Mouse (Mus musculus) heart, postnatal 10 days (tissue): ENCODE measurements around the gene Gm11938. TPM values are rescaled to one million over a fixed set of nuclear protein-coding genes. Genes with fewer than 3 reads are reported as not detected.

ENCODE experiments used
- DNase-seq, 2 experiments: peaks; one replicate each; pipeline ENCODE4 v3.0.0; 2021
- intact Hi-C: fragments of 180-260 bp; cut with DNase I; formaldehyde crosslinking; loops from one replicate; pipeline ENCODE4 v1.15.1; 2025
- total RNA-seq, 2 experiments: library from RNA; stranded (reverse); gene quantifications; 2 replicates each; pipeline ENCODE4 v1.2.3; 2021

Gm11938 gene
- total RNA-seq, 2 experiments from 2014 or later, result not detected

GRCm38 (mm10) chr11:99574106-99574505 is 29.0 kb downstream of the Gm11938 start:
- peak; percentile 65 to 78 for DNase-seq
- intact Hi-C loops, result loop anchor here (1.0 kb wide), 1 partner anchor 110 kb away; no protein-coding TSS in a partner anchor

DNA sequence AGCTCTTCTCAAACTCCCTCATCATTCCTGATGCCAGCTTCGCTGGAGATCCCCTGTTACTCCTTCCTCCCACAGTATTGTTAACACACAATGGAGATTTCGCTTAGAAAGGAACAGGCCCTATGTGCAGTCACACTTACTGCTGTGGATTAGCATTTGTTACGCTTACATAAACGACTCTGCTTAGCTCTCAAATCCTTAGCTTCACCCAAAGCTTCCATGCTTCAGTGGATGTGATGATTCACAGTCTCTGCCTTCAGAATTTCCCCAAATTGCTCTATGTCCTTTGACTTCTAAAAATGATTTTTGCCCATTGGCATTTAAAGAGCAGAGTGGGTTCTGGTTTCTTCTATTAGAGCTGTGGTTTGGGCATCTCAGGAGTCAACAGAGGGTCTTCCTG is 29.9 kb downstream of the Gm11938 start:
- DNase-seq, result no peak
- intact Hi-C loops, result no loop called here

DNA sequence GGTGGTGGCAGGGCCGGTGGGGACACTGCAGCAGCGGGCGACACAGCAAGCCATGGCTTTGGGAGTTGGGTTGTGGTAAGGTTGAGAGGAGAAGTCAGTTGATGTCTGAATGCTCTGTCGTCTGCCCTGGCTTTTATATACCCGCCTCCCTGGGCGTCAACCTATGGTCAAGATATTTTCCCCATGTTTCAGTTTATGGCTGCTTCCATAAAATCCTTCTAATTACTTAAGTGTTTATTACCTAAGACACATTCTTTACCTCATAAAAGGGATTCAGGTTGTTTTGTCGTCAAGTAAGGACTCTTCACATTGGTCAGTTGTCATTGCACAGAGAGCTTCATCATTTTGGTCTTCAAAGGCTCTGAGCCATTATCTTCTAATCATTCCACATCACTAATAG is 36.6 kb downstream of the Gm11938 start, which contains the start of gene Krtap3-1:
Krtap3-1 (minus strand) TSS at position 101 of the 400 bp plus-strand sequence.
- intact Hi-C loops, result no loop called here
- no peak for DNase-seq

DNA sequence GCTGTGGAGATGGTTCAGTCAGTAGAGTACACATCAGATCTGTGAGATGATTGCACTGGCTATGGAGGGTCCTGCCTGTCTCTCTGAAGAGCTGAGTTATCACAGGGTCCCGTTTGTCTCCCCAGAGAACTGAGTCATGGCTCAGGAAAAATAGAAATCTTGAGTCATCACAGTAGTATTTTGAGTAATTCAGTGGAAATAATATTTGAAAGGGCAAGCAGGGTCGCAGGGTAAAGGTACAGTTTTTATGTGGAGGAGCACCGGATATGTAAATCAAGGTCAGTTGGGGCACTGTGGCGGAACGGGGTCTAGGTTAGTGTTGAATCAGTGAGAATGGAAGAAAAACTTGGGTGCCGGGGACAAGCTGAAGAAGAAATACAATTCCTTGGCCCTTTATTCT is 40.5 kb downstream of the Gm11938 start:
- intact Hi-C loops, result no loop called here
- DNase-seq, result no peak

GRCm38 (mm10) chr11:99559366-99559765 is 43.7 kb downstream of the Gm11938 start, which contains the start of gene Gm11939:
Gm11939 (minus strand) TSS chr11:99559466.
- intact Hi-C loops, result no loop called here
- no peak for DNase-seq

- no peak for DNase-seq
- intact Hi-C loops, result no loop called here
These were observed 44.9 kb downstream of the Gm11938 start for GRCm38 (mm10) chr11:99557976-99558745.

DNA sequence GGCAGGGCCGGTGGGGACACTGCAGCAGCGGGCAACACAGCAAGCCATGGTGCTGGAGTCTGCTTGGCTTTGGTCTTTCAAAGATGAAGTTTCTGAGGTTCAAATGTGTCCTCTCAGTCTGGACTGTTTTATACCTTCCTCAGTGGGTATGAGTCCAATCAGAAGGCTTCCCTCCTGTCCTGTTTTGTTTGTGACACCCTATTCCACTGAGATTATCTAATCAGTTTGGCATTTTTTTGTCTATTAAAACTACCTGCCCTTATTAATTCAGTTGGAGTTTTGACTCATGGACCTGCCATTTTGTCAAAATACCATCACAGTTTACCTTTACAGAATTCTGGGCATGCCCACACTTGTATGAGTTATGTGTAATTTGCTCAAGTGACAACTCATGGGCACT is 46.4 kb downstream of the Gm11938 start, which contains the start of gene Krtap3-2:
Krtap3-2 (minus strand) TSS at position 101 of the 400 bp plus-strand sequence.
- DNase-seq, result no peak
- intact Hi-C loops, result no loop called here

- intact Hi-C loops, result no loop called here
- DNase-seq, result no peak
These were observed 46.9 kb downstream of the Gm11938 start for GRCm38 (mm10) chr11:99556195-99556594.

Other genes starting within 250 kb of the Gm11938 start
- gene Krt28, start 228.4 kb downstream of the Gm11938 start, total RNA-seq, result not detected
- 1 to 10 TPM; 6.8 to 9.7 TPM for gene Krt10, start 213.9 kb downstream of the Gm11938 start, total RNA-seq
- gene Krt12, start 181.0 kb downstream of the Gm11938 start, total RNA-seq, result not detected
- gene Krt20, start 165.2 kb downstream of the Gm11938 start, total RNA-seq, result under 1 TPM; 0.26 to 0.30 TPM
- under 1 TPM in 1 of 2 experiments, not detected in 1; 0.17 TPM for gene Krt23, start 110.2 kb downstream of the Gm11938 start, total RNA-seq
- gene Krt39, start 82.0 kb downstream of the Gm11938 start, total RNA-seq, result not detected
- not detected for gene Krt40, start 60.1 kb downstream of the Gm11938 start, total RNA-seq
- not detected for gene Krtap3-3, start 52.4 kb downstream of the Gm11938 start, total RNA-seq
- gene Krtap3-2, start 46.5 kb downstream of the Gm11938 start, total RNA-seq, result not detected
- not detected for gene Gm11939, start 43.8 kb downstream of the Gm11938 start, total RNA-seq
- gene Krtap3-1, start 36.7 kb downstream of the Gm11938 start, total RNA-seq, result not detected
- not detected for gene Krtap1-5, start 22.3 kb downstream of the Gm11938 start, total RNA-seq
- gene Krtap1-4, start 19.7 kb downstream of the Gm11938 start, total RNA-seq, result not detected
- gene Krtap1-3, start 12.0 kb downstream of the Gm11938 start, total RNA-seq, result not detected
- not detected for gene Krtap9-3, start 5.2 kb downstream of the Gm11938 start, total RNA-seq
- not detected for gene Gm11937, start 6.9 kb upstream of the Gm11938 start, total RNA-seq
- not detected for gene Krtap2-4, start 11.5 kb upstream of the Gm11938 start, total RNA-seq
- gene Gm11562, start 17.1 kb upstream of the Gm11938 start, total RNA-seq, result not detected
- not detected for gene Krtap4-1, start 24.9 kb upstream of the Gm11938 start, total RNA-seq
- not detected for gene Krtap4-2, start 31.8 kb upstream of the Gm11938 start, total RNA-seq
- gene Krtap4-7, start 40.8 kb upstream of the Gm11938 start, total RNA-seq, result not detected
- not detected for gene Gm11555, start 46.9 kb upstream of the Gm11938 start, total RNA-seq
- gene Gm11563, start 55.7 kb upstream of the Gm11938 start, total RNA-seq, result not detected
- not detected for gene Krtap4-6, start 62.7 kb upstream of the Gm11938 start, total RNA-seq
- gene Gm14190, start 87.4 kb upstream of the Gm11938 start, total RNA-seq, result not detected
- gene Gm14180, start 131.0 kb upstream of the Gm11938 start, total RNA-seq, result not detected
- not detected for gene Gm11595, start 169.6 kb upstream of the Gm11938 start, total RNA-seq
- gene Krtap4-8, start 177.4 kb upstream of the Gm11938 start, total RNA-seq, result not detected
- not detected for gene Krtap4-9, start 181.9 kb upstream of the Gm11938 start, total RNA-seq
- gene Gm11596, start 190.2 kb upstream of the Gm11938 start, total RNA-seq, result not detected
- not detected for gene Gm11569, start 195.6 kb upstream of the Gm11938 start, total RNA-seq
- gene Gm11554, start 201.1 kb upstream of the Gm11938 start, total RNA-seq, result not detected
- gene Krtap4-13, start 206.6 kb upstream of the Gm11938 start, total RNA-seq, result not detected
- not detected for gene Gm11564, start 212.4 kb upstream of the Gm11938 start, total RNA-seq
- gene 2300003K06Rik, start 234.8 kb upstream of the Gm11938 start, total RNA-seq, result not detected
- not detected for gene Krtap4-16, start 248.3 kb upstream of the Gm11938 start, total RNA-seq